Mouse (Mus musculus): Measurements from ENCODE around the gene Cldn16. TPM values are rescaled to one million over a fixed set of nuclear protein-coding genes. Genes with fewer than 3 reads are reported as not detected.
"Not testable (repeated sequence)": the region's sequence is repeated elsewhere in the genome, so short reads cannot be mapped to it uniquely, and the experiment has no call there.

Cldn16 gene
- total RNA-seq, 2 experiments from 2014 or later: not detected

GRCm38 (mm10) chr16:26495721-26496120, 32.8 kb downstream of the Cldn16 start:
- no peak overlapping the region for H3K4me3 ChIP-seq
- peak in 1 of 2 experiments; percentile 22 for DNase-seq (ENCODE audit: extremely low spot score in 1 of 2, low spot score in 2 of 2)
- no peak overlapping the region for H3K27ac ChIP-seq
- peak; percentile 77 for TF ChIP-seq CTCF (IDR thresholded peaks at IDR 0.05)
- intact Hi-C loops (cut with DNase I): loop anchor here (2.0 kb wide), 2 partner anchors 261 to 529 kb away; no protein-coding TSS in a partner anchor

GRCm38 (mm10) chr16:26499705-26500104, 36.8 kb downstream of the Cldn16 start:
- H3K27ac ChIP-seq; DNase-seq (ENCODE audit: extremely low spot score in 1 of 2, low spot score in 2 of 2); intact Hi-C loops (cut with DNase I); H3K4me3 ChIP-seq: not testable (repeated sequence)

- no peak overlapping the region for H3K4me3 ChIP-seq
- intact Hi-C loops (cut with DNase I): no loop called here
- TF ChIP-seq CTCF (IDR thresholded peaks at IDR 0.05): no peak
- H3K27ac ChIP-seq: no peak overlapping the region
- DNase-seq (ENCODE audit: extremely low spot score in 1 of 2, low spot score in 2 of 2): no peak
These were observed 37.8 kb downstream of the Cldn16 start for GRCm38 (mm10) chr16:26500738-26501137.

GRCm38 (mm10) chr16:26504961-26505360, 42.0 kb downstream of the Cldn16 start:
- no peak overlapping the region for H3K4me3 ChIP-seq
- H3K27ac ChIP-seq: no peak overlapping the region
- no peak for DNase-seq (ENCODE audit: extremely low spot score in 1 of 2, low spot score in 2 of 2)
- TF ChIP-seq CTCF (IDR thresholded peaks at IDR 0.05): no peak
- intact Hi-C loops (cut with DNase I): no loop called here

GRCm38 (mm10) chr16:26519596-26519995, 56.7 kb downstream of the Cldn16 start:
- intact Hi-C loops (cut with DNase I): loop anchor here (5.0 kb wide), 1 partner anchor 287 kb away; no protein-coding TSS in a partner anchor

GRCm38 (mm10) chr16:26525832-26526231, 62.9 kb downstream of the Cldn16 start:
- TF ChIP-seq CTCF (IDR thresholded peaks at IDR 0.05): no peak
- Histone ChIP-seq H3K27ac (no peak overlapping the region), H3K4me3 (no peak overlapping the region)
- intact Hi-C loops (cut with DNase I): no loop called here
- no peak for DNase-seq (ENCODE audit: extremely low spot score in 1 of 2, low spot score in 2 of 2)

More at GRCm38 (mm10) chr16:26519596-26519995, 56.7 kb downstream of the Cldn16 start:
- Histone ChIP-seq H3K27ac (no peak overlapping the region), H3K4me3 (no peak overlapping the region)
- peak; percentile 69 for TF ChIP-seq CTCF (IDR thresholded peaks at IDR 0.05)
- peak in 1 of 2 experiments; percentile 26 for DNase-seq (ENCODE audit: extremely low spot score in 1 of 2, low spot score in 2 of 2)

- no peak within 1 kb of the TSS for H3K27ac ChIP-seq
- H3K4me3 ChIP-seq: no peak within 1 kb of the TSS
- intact Hi-C loops (cut with DNase I): no loop called here
- no peak for TF ChIP-seq CTCF (IDR thresholded peaks at IDR 0.05)
- DNase-seq (ENCODE audit: extremely low spot score in 1 of 2, low spot score in 2 of 2): no peak
These were observed 63.7 kb downstream of the Cldn16 start, which contains the start of gene Tmem207 for GRCm38 (mm10) chr16:26526669-26527068. TSS of gene Tmem207 (minus strand) at chr16:26526769.

- no peak for TF ChIP-seq CTCF (IDR thresholded peaks at IDR 0.05)
- Histone ChIP-seq H3K4me3 (no peak overlapping the region), H3K27ac (no peak overlapping the region)
- DNase-seq (ENCODE audit: extremely low spot score in 1 of 2, low spot score in 2 of 2): no peak
- intact Hi-C loops (cut with DNase I): no loop called here
These were observed 65.2 kb downstream of the Cldn16 start for GRCm38 (mm10) chr16:26527931-26528666.

GRCm38 (mm10) chr16:26530451-26530850, 67.5 kb downstream of the Cldn16 start:
- DNase-seq (ENCODE audit: extremely low spot score in 1 of 2, low spot score in 2 of 2): no peak
- H3K27ac ChIP-seq: no peak overlapping the region
- TF ChIP-seq CTCF (IDR thresholded peaks at IDR 0.05): no peak
- intact Hi-C loops (cut with DNase I): no loop called here
- no peak overlapping the region for H3K4me3 ChIP-seq

GRCm38 (mm10) chr16:26532287-26532686, 69.4 kb downstream of the Cldn16 start:
- DNase-seq (ENCODE audit: extremely low spot score in 1 of 2, low spot score in 2 of 2): no peak
- Histone ChIP-seq H3K4me3 (no peak overlapping the region), H3K27ac (no peak overlapping the region)
- intact Hi-C loops (cut with DNase I): no loop called here
- no peak; the same call in none of the 2 replicates for TF ChIP-seq CTCF (IDR thresholded peaks at IDR 0.05)

Other genes starting within 250 kb of the Cldn16 start
- gene Cldn1, start 91.3 kb upstream of the Cldn16 start, total RNA-seq (2021): 1 to 10 TPM; 2.1 to 2.2 TPM
- not detected for gene Tmem207, start 63.6 kb downstream of the Cldn16 start, total RNA-seq (2021)
- gene Il1rap, start 118.6 kb downstream of the Cldn16 start, total RNA-seq (2021): 10 to 100 TPM; 33.0 to 33.7 TPM